Mouse (Mus musculus) stomach, embryonic 16.5 days (tissue): Measurements from ENCODE around the gene Olfr806. TPM values are rescaled to one million over a fixed set of nuclear protein-coding genes. Genes with fewer than 3 reads are reported as not detected.

Source experiments
- microRNA-seq: library from miRNA; unstranded; fragments of <30 nt; microRNA quantifications from one replicate; pipeline ENCODE4, GENCODE M21; 2016
- polyA plus RNA-seq: library from polyadenylated mRNA; unstranded; fragments of >200 nt; fragmentation: Nextera tagmentation; extraction: Ambion mirVana; gene quantifications from 2 replicates; pipeline ENCODE4 v1.2.1, GENCODE M21; 2015

Olfr806 gene
- polyA plus RNA-seq, 1 experiment from 2014 or later, result not detected

Small RNAs within 50 kb of the gene (microRNA-seq; reads per million reads assigned to microRNA genes)
- not detected for gene Gm24485

Other genes starting within 250 kb of the Olfr806 start
- not detected in 2 replicates for gene Olfr790, start 243.4 kb downstream of the Olfr806 start, polyA plus RNA-seq
- gene Olfr791, start 220.1 kb downstream of the Olfr806 start, polyA plus RNA-seq, result not detected in 2 replicates
- gene Olfr792, start 202.8 kb downstream of the Olfr806 start, polyA plus RNA-seq, result not detected in 2 replicates
- not detected in 2 replicates for gene Olfr794, start 174.3 kb downstream of the Olfr806 start, polyA plus RNA-seq
- not detected in 2 replicates for gene Olfr796, start 129.4 kb downstream of the Olfr806 start, polyA plus RNA-seq
- gene Olfr798, start 114.0 kb downstream of the Olfr806 start, polyA plus RNA-seq, result not detected in 2 replicates
- not detected in 2 replicates for gene Olfr799, start 104.4 kb downstream of the Olfr806 start, polyA plus RNA-seq
- not detected in 2 replicates for gene Olfr800, start 84.2 kb downstream of the Olfr806 start, polyA plus RNA-seq
- not detected in 2 replicates for gene Olfr801, start 68.1 kb downstream of the Olfr806 start, polyA plus RNA-seq
- not detected in 2 replicates for gene Olfr802, start 53.8 kb downstream of the Olfr806 start, polyA plus RNA-seq
- not detected in 2 replicates for gene Olfr803, start 47.6 kb downstream of the Olfr806 start, polyA plus RNA-seq
- not detected in 2 replicates for gene Olfr804, start 38.7 kb downstream of the Olfr806 start, polyA plus RNA-seq
- gene Olfr805, start 12.5 kb downstream of the Olfr806 start, polyA plus RNA-seq, result not detected in 2 replicates
- not detected in 2 replicates for gene Olfr807, start 15.9 kb upstream of the Olfr806 start, polyA plus RNA-seq
- not detected in 2 replicates for gene Olfr808, start 23.6 kb upstream of the Olfr806 start, polyA plus RNA-seq
- gene Olfr809, start 32.7 kb upstream of the Olfr806 start, polyA plus RNA-seq, result not detected in 2 replicates
- gene Olfr810, start 53.0 kb upstream of the Olfr806 start, polyA plus RNA-seq, result not detected in 2 replicates
- gene Olfr811, start 62.5 kb upstream of the Olfr806 start, polyA plus RNA-seq, result not detected in 2 replicates
- not detected in 2 replicates for gene Olfr812, start 104.2 kb upstream of the Olfr806 start, polyA plus RNA-seq
- not detected in 2 replicates for gene Olfr813, start 113.4 kb upstream of the Olfr806 start, polyA plus RNA-seq
- gene Olfr814, start 137.9 kb upstream of the Olfr806 start, polyA plus RNA-seq, result not detected in 2 replicates
- gene Olfr815, start 163.9 kb upstream of the Olfr806 start, polyA plus RNA-seq, result not detected in 2 replicates
- not detected in 2 replicates for gene Olfr816, start 173.7 kb upstream of the Olfr806 start, polyA plus RNA-seq
- not detected in 2 replicates for gene Olfr818, start 207.2 kb upstream of the Olfr806 start, polyA plus RNA-seq
- gene Olfr819, start 225.3 kb upstream of the Olfr806 start, polyA plus RNA-seq, result not detected in 2 replicates
- gene Olfr247, start 234.2 kb upstream of the Olfr806 start, polyA plus RNA-seq, result not detected in 2 replicates
- gene Gm10310, start 243.1 kb upstream of the Olfr806 start, polyA plus RNA-seq, result not detected in 2 replicates